9 mouse cellular contexts compared by ENCODE assay signal in genomic region chr5:98348605-98349004, GRCm38 (mm10). TPM values are rescaled to one million over a fixed set of nuclear protein-coding genes. Genes with fewer than 3 reads are reported as not detected.
DNase-seq lines count a peak whose midpoint lies in the region; ATAC-seq and TF ChIP-seq lines count a peak whose summit lies in the region.
"Had no signal": no experiment of that assay in that cellular context is flagged by ENCODE, and none has a peak within 500 bp of the region (broad histone marks: within the 10 kb centered on the region; RNA-seq: fewer than 3 reads in every experiment).

No protein-coding gene starts in this region.

- H3K27me3 ChIP-seq in forebrain, embryonic 11.5 days (ENCODE audit: control insufficient read depth, insufficient read depth, low read length), result no peaks in the 10 kb centered on the region
- no peaks in the 10 kb centered on the region for H3K27me3 ChIP-seq in hindbrain, embryonic 16.5 days (replicated peaks; ENCODE audit: control insufficient read depth, insufficient read depth, low read length)
- H3K27me3 ChIP-seq: megakaryocyte, embryonic 14.5 days had no signal

- H3K36me3 ChIP-seq in forebrain, embryonic 11.5 days (ENCODE audit: control insufficient read depth, insufficient read depth, low read length), result no peaks in the 10 kb centered on the region
- no peaks in the 10 kb centered on the region for H3K36me3 ChIP-seq in hindbrain, embryonic 16.5 days (ENCODE audit: control insufficient read depth, insufficient read depth, low read length)

- H3K27ac ChIP-seq in forebrain, embryonic 11.5 days (ENCODE audit: low read depth, low read length), result no peak overlapping the region
- no peak overlapping the region for H3K27ac ChIP-seq in hindbrain, embryonic 16.5 days (ENCODE audit: low read depth, low read length)

- ATAC-seq in forebrain, embryonic 11.5 days (replicated peaks; ENCODE audit: low FRiP score), result peak; percentile 53
- peak; percentile 81 for ATAC-seq in hindbrain, embryonic 16.5 days

- no peak for TF ChIP-seq POLR2A in brain, embryonic 14.5 days (IDR thresholded peaks at IDR 0.05; ENCODE audit: borderline replicate concordance, extremely low read depth, insufficient read depth, insufficient read length, poor library complexity, severe bottlenecking)

- no peak overlapping the region for H3K9ac ChIP-seq in forebrain, embryonic 11.5 days (ENCODE audit: low read length)
- no peak overlapping the region for H3K9ac ChIP-seq in hindbrain, embryonic 16.5 days (ENCODE audit: low read depth, low read length)

- peak; percentile 5 for DNase-seq in MEL-GATA-1-ER (ENCODE audit: extremely low read depth, low read depth)
- DNase-seq in brain, embryonic 14.5 days (ENCODE audit: low read depth), result peak; percentile 91
- DNase-seq in forebrain, embryonic 11.5 days (ENCODE audit: low spot score), result peak; percentile 86
- peak; percentile 68 to 75 for DNase-seq in layer of hippocampus, postnatal 14 days (ENCODE audit: low spot score in 2 of 2)
- peak; percentile 57 for DNase-seq in lung, postnatal 25 days (ENCODE audit: low spot score)
- peak; percentile 66 for DNase-seq in right cerebral cortex, adult 18-20 months
- peak; percentile 58 to 81 for DNase-seq in urinary bladder, postnatal 4 days (ENCODE audit: low spot score in 2 of 2)

- H3K9me3 ChIP-seq in forebrain, embryonic 11.5 days (ENCODE audit: control insufficient read depth, low read length), result no peaks in the 10 kb centered on the region
- no peaks in the 10 kb centered on the region for H3K9me3 ChIP-seq in hindbrain, embryonic 16.5 days (ENCODE audit: control insufficient read depth, low read length)
- H3K9me3 ChIP-seq: megakaryocyte, embryonic 14.5 days had no signal

- peak; percentile 91 for TF ChIP-seq CTCF in brain, embryonic 14.5 days (IDR thresholded peaks at IDR 0.05; ENCODE audit: borderline replicate concordance, extremely low read depth, insufficient read depth, insufficient read length)

- no peak overlapping the region for H3K4me3 ChIP-seq in forebrain, embryonic 11.5 days (ENCODE audit: low read depth, low read length)
- H3K4me3 ChIP-seq in hindbrain, embryonic 16.5 days (ENCODE audit: low read length), result no peak overlapping the region
- H3K4me3 ChIP-seq: megakaryocyte, embryonic 14.5 days had no signal

- no peaks in the 10 kb centered on the region for H3K4me1 ChIP-seq in forebrain, embryonic 11.5 days (replicated peaks; ENCODE audit: control insufficient read depth, insufficient read depth, low read length)
- no peaks in the 10 kb centered on the region for H3K4me1 ChIP-seq in hindbrain, embryonic 16.5 days (ENCODE audit: control insufficient read depth, insufficient read depth, low read depth, low read length)
- H3K4me1 ChIP-seq: megakaryocyte, embryonic 14.5 days had no signal

- no peak overlapping the region for H3K4me2 ChIP-seq in forebrain, embryonic 11.5 days (ENCODE audit: low read depth, low read length, severe bottlenecking)
- H3K4me2 ChIP-seq in hindbrain, embryonic 16.5 days (ENCODE audit: low read length), result peak overlapping the region; percentile 38

- WGBS in forebrain, embryonic 11.5 days, result 17% methylated on average over 8 of the region's 8 CpGs
- 10% methylated on average over 8 of the region's 8 CpGs for WGBS in hindbrain, embryonic 16.5 days

RNA-seq across cellular contexts. Expression of gene Cfap299, which starts 19.5 kb away (rescaled TPM):
- 0.16 and 0.82 TPM in 2 replicates for polyA plus RNA-seq in brain, embryonic 14.5 days (2012; rRNA removed)
- polyA plus RNA-seq in forebrain, embryonic 11.5 days (2014; fragmentation: Nextera tagmentation; extraction: Ambion mirVana), result 0.23 and 0.32 TPM in 2 replicates
- 1.6 and 2.1 TPM in 2 replicates for polyA plus RNA-seq in hindbrain, embryonic 16.5 days (2015; fragmentation: Nextera tagmentation; extraction: Ambion mirVana)
- 1 to 10 TPM in 1 of 2 experiments, under 1 TPM in 1; 0.48 to 1.7 TPM for total RNA-seq in layer of hippocampus, postnatal 14 days (2021)

Comparison
In these comparisons a context has a peak if more than half of its experiments do, and no peak if none do; other contexts are left out.
1. DNase-seq: peak in every context shown above with its lines; median percentile 91 in brain, embryonic 14.5 days; 86 in forebrain, embryonic 11.5 days; 72 in layer of hippocampus, postnatal 14 days; 70 in urinary bladder, postnatal 4 days; 66 in right cerebral cortex, adult 18-20 months; 57 in lung, postnatal 25 days; 5 in MEL-GATA-1-ER.